Mouse (Mus musculus) MEL (cell line): ENCODE results near the gene Harbi1. TPM values are rescaled to one million over a fixed set of nuclear protein-coding genes. Genes with fewer than 3 reads are reported as not detected.

ENCODE experiments used
- DNase-seq: peaks from one replicate; pipeline ENCODE4 v3.0.0; 2011; ENCODE audit warnings: low read depth, low spot score
- H3K27ac ChIP-seq: 2 replicates; pipeline ENCODE4 v1.5.1; 2012; ENCODE audit warnings: low read depth, mild to moderate bottlenecking, control low read depth, low read length, moderate library complexity; ENCODE audit not compliant: control insufficient read depth
- H3K27me3 ChIP-seq, 2 experiments: fragments of 150-350 bp in 1 of 2; sonication (generic) in 1 of 2; 2 replicates each; pipeline ENCODE4 v1.6.1; 2012; ENCODE audit warnings: low read length in 2 of 2, mild to moderate bottlenecking in 2 of 2, improper control_type of control experiment in 1 of 2, moderate library complexity in 1 of 2; ENCODE audit not compliant: insufficient read depth in 2 of 2, control insufficient read depth in 1 of 2
- H3K36me3 ChIP-seq, 2 experiments: 2 replicates each; pipeline ENCODE4 v1.6.1; 2012 to 2014; ENCODE audit warnings: low read length in 2 of 2, improper control_type of control experiment in 1 of 2, inconsistent platforms in 1 of 2, mild to moderate bottlenecking in 1 of 2; ENCODE audit not compliant: insufficient read depth in 2 of 2, control insufficient read depth in 1 of 2
- H3K4me1 ChIP-seq, 2 experiments: fragments of 150-350 bp in 1 of 2; sonication (generic) in 1 of 2; 2 replicates each; pipeline ENCODE4 v1.6.1; 2012; ENCODE audit warnings: low read length in 2 of 2, improper control_type of control experiment in 1 of 2, mild to moderate bottlenecking in 1 of 2; ENCODE audit not compliant: insufficient read depth in 2 of 2, control insufficient read depth in 1 of 2
- H3K4me3 ChIP-seq, 2 experiments: fragments of 150-350 bp in 1 of 2; sonication (generic) in 1 of 2; 2 replicates each; pipeline ENCODE4 v1.5.1; 2012; ENCODE audit warnings: low read depth in 2 of 2, low read length in 2 of 2, mild to moderate bottlenecking in 2 of 2, moderate library complexity in 2 of 2, control low read depth in 1 of 2, improper control_type of control experiment in 1 of 2; ENCODE audit not compliant: control insufficient read depth in 1 of 2, insufficient read depth in 1 of 2
- H3K79me2 ChIP-seq: 2 replicates; pipeline ENCODE4 v1.6.1; 2012; ENCODE audit warnings: mild to moderate bottlenecking, low read length, moderate library complexity; ENCODE audit not compliant: control insufficient read depth, poor library complexity, insufficient read depth
- H3K9ac ChIP-seq: 2 replicates; pipeline ENCODE4 v1.6.1; 2012; ENCODE audit warnings: low read depth, mild to moderate bottlenecking, control low read depth, low read length, moderate library complexity; ENCODE audit not compliant: control insufficient read depth, poor library complexity, severe bottlenecking
- H3K9me3 ChIP-seq: fragments of 150-350 bp; sonication (generic); replicated peaks from 2 replicates; pipeline ENCODE4 v1.6.1; 2012; ENCODE audit warnings: mild to moderate bottlenecking, low read length, improper control_type of control experiment, moderate library complexity; ENCODE audit not compliant: insufficient read depth
- BHLHE40 ChIP-seq: IDR thresholded peaks from 2 replicates; pipeline ENCODE4 v1.6.1; 2012; ENCODE audit warnings: low read depth, mild to moderate bottlenecking, inconsistent platforms, low read length, improper control_type of control experiment, borderline replicate concordance
- CHD1 ChIP-seq: IDR thresholded peaks from 2 replicates; pipeline ENCODE4 v1.6.1; 2012; ENCODE audit warnings: low read depth, mild to moderate bottlenecking, inconsistent platforms, low read length, improper control_type of control experiment
- CHD2 ChIP-seq: IDR thresholded peaks from 2 replicates; pipeline ENCODE4 v1.6.1; 2011; ENCODE audit warnings: low read length, improper control_type of control experiment
- CTCF ChIP-seq, 3 experiments: IDR thresholded peaks in 2 of 3; conservative IDR thresholded peaks in 1 of 3; 2 replicates each; pipeline ENCODE4 v1.5.1; 2011 to 2012; ENCODE audit warnings: low read length in 3 of 3, low read depth in 2 of 3, mild to moderate bottlenecking in 2 of 3, improper control_type of control experiment in 1 of 3, inconsistent platforms in 1 of 3, mixed read lengths in 1 of 3, moderate library complexity in 1 of 3; ENCODE audit not compliant: control insufficient read depth in 1 of 3, insufficient read depth in 1 of 3, poor library complexity in 1 of 3, severe bottlenecking in 1 of 3
- E2F4 ChIP-seq: IDR thresholded peaks from 2 replicates; pipeline ENCODE4 v1.6.1; 2011; ENCODE audit warnings: low read depth, low read length, improper control_type of control experiment, borderline replicate concordance
- ETS1 ChIP-seq: IDR thresholded peaks from 2 replicates; pipeline ENCODE4 v1.6.1; 2012; ENCODE audit warnings: low read depth, mild to moderate bottlenecking, inconsistent platforms, low read length, improper control_type of control experiment, moderate library complexity
- JUND ChIP-seq: IDR thresholded peaks from 2 replicates; pipeline ENCODE4 v1.6.1; 2011; ENCODE audit warnings: low read depth, mild to moderate bottlenecking, improper control_type of control experiment, low read length
- MEF2A ChIP-seq: IDR thresholded peaks from 2 replicates; pipeline ENCODE4 v1.6.1; 2014; ENCODE audit warnings: low read depth, mild to moderate bottlenecking, inconsistent platforms, low read length, improper control_type of control experiment; ENCODE audit not compliant: poor library complexity, insufficient replicate concordance, severe bottlenecking; ENCODE audit errors: extremely low read depth
- MXI1 ChIP-seq: IDR thresholded peaks from 2 replicates; pipeline ENCODE4 v1.6.1; 2011; ENCODE audit warnings: mild to moderate bottlenecking, low read depth, low read length, improper control_type of control experiment
- MYB ChIP-seq: IDR thresholded peaks from 2 replicates; pipeline ENCODE4 v1.6.1; 2011; ENCODE audit warnings: mild to moderate bottlenecking, low read depth, low read length, improper control_type of control experiment
- MYC ChIP-seq: IDR thresholded peaks from 2 replicates; pipeline ENCODE4 v1.6.1; 2011; ENCODE audit warnings: low read depth, mild to moderate bottlenecking, low read length, improper control_type of control experiment, moderate library complexity
- NELFE ChIP-seq: IDR thresholded peaks from 2 replicates; pipeline ENCODE4 v1.6.1; 2011; ENCODE audit warnings: low read depth, low read length, improper control_type of control experiment
- NRF1 ChIP-seq: IDR thresholded peaks from 2 replicates; pipeline ENCODE4 v1.6.1; 2014; ENCODE audit warnings: low read depth, mild to moderate bottlenecking, inconsistent platforms, low read length, improper control_type of control experiment, moderate library complexity; ENCODE audit not compliant: poor library complexity, insufficient read depth, severe bottlenecking
- POLR2A ChIP-seq, 2 experiments: IDR thresholded peaks; 2 replicates each; pipeline ENCODE4 v1.6.1; 2011 to 2012; ENCODE audit warnings: low read length in 2 of 2, mild to moderate bottlenecking in 2 of 2, control low read depth in 1 of 2, improper control_type of control experiment in 1 of 2, low read depth in 1 of 2, moderate library complexity in 1 of 2; ENCODE audit not compliant: control insufficient read depth in 1 of 2, insufficient read depth in 1 of 2, poor library complexity in 1 of 2
- POLR2AphosphoS2 ChIP-seq: IDR thresholded peaks from 2 replicates; pipeline ENCODE4 v1.6.1; 2011; ENCODE audit warnings: low read length, improper control_type of control experiment
- SIN3A ChIP-seq: IDR thresholded peaks from 2 replicates; pipeline ENCODE4 v1.6.1; 2012; ENCODE audit warnings: low read length, improper control_type of control experiment, inconsistent platforms
- SMC3 ChIP-seq: IDR thresholded peaks from 2 replicates; pipeline ENCODE4 v1.6.1; 2011; ENCODE audit warnings: low read depth, low read length, improper control_type of control experiment
- TAL1 ChIP-seq: IDR thresholded peaks from 2 replicates; pipeline ENCODE4 v1.6.1; 2012; ENCODE audit warnings: mild to moderate bottlenecking, inconsistent platforms, low read length, moderate library complexity, mixed read lengths
- UBTF ChIP-seq: IDR thresholded peaks from 2 replicates; pipeline ENCODE4 v1.6.1; 2012; ENCODE audit warnings: low read depth, mild to moderate bottlenecking, inconsistent platforms, low read length, improper control_type of control experiment, moderate library complexity, borderline replicate concordance; ENCODE audit not compliant: insufficient read depth
- ZC3H11A ChIP-seq: IDR thresholded peaks from 2 replicates; pipeline ENCODE4 v1.6.1; 2012; ENCODE audit warnings: low read depth, mild to moderate bottlenecking, inconsistent platforms, low read length, improper control_type of control experiment
- ZMIZ1 ChIP-seq: IDR thresholded peaks from 2 replicates; pipeline ENCODE4 v1.6.1; 2012; ENCODE audit warnings: low read depth, mild to moderate bottlenecking, inconsistent platforms, low read length, improper control_type of control experiment, moderate library complexity
- ZNF384 ChIP-seq: IDR thresholded peaks from 2 replicates; pipeline ENCODE4 v1.6.1; 2012; ENCODE audit warnings: low read depth, mild to moderate bottlenecking, inconsistent platforms, low read length, improper control_type of control experiment
- polyA plus RNA-seq, 2 experiments: library from polyadenylated mRNA; stranded (reverse) in 1 of 2; unstranded in 1 of 2; fragments of >175 nt in 1 of 2; fragments of >200 nt in 1 of 2; gene quantifications; 2 replicates each; pipeline versions ENCODE4 v1.2.1 to v1.2.4; 2012; ENCODE audit warnings: low replicate concordance in 2 of 2, low read depth in 1 of 2; ENCODE audit not compliant: insufficient read length in 2 of 2, insufficient read depth in 1 of 2, missing spikeins in 1 of 2
- total RNA-seq: library from RNA; depleted of rRNA; stranded (reverse); fragments of 300-350 nt; gene quantifications from 2 replicates; pipeline ENCODE4 v1.2.3, GENCODE M21; 2012

The Harbi1 gene
- total and polyA plus RNA-seq, 3 experiments, result 7.8 to 8.2 TPM; not detected in 1

GRCm38 (mm10) chr2:91695436-91696224, 15.0 kb upstream of the Harbi1 start:
- H3K4me1 ChIP-seq, result no peaks in the 10 kb centered on the region
- no peaks in the 10 kb centered on the region for H3K36me3 ChIP-seq
- H3K27ac ChIP-seq, result no peak overlapping the region
- no peaks in the 10 kb centered on the region for H3K27me3 ChIP-seq
- DNase-seq, result no peak
- no peak overlapping the region for H3K9ac ChIP-seq
- no peak overlapping the region for H3K4me3 ChIP-seq
- no peaks in the 10 kb centered on the region for H3K79me2 ChIP-seq
- no peaks in the 10 kb centered on the region for H3K9me3 ChIP-seq
- TF ChIP-seq POLR2A (IDR thresholded peaks at IDR 0.05; ENCODE audit: control insufficient read depth in 1 of 2, insufficient read depth in 1 of 2, low read depth in 1 of 2, low read length in 2 of 2, poor library complexity in 1 of 2) (no peak), CHD1 (no peak), NELFE (no peak), UBTF (no peak), E2F4 (no peak)

GRCm38 (mm10) chr2:91696225-91696590, 14.4 kb upstream of the Harbi1 start:
- H3K27me3 ChIP-seq, result no peaks in the 10 kb centered on the region
- TF ChIP-seq MYC (no peak), CHD2 (no peak), BHLHE40 (no peak), POLR2A (IDR thresholded peaks at IDR 0.05; ENCODE audit: control insufficient read depth in 1 of 2, insufficient read depth in 1 of 2, low read depth in 1 of 2, low read length in 2 of 2, poor library complexity in 1 of 2) (no peak), NELFE (no peak), POLR2AphosphoS2 (no peak), SMC3 (no peak), CTCF (IDR thresholded peaks at IDR 0.05 in 2 of 3, conservative IDR thresholded peaks at IDR 0.05 in 1 of 3; ENCODE audit: control insufficient read depth in 1 of 3, insufficient read depth in 1 of 3, low read depth in 2 of 3, low read length in 3 of 3, poor library complexity in 1 of 3, severe bottlenecking in 1 of 3) (no peak), JUND (no peak), MEF2A (no peak)
- no peak for DNase-seq
- H3K36me3 ChIP-seq, result no peaks in the 10 kb centered on the region
- no peak overlapping the region for H3K4me3 ChIP-seq
- no peaks in the 10 kb centered on the region for H3K79me2 ChIP-seq
- no peaks in the 10 kb centered on the region for H3K9me3 ChIP-seq
- no peak overlapping the region for H3K9ac ChIP-seq
- H3K4me1 ChIP-seq, result no peaks in the 10 kb centered on the region
- no peak overlapping the region for H3K27ac ChIP-seq

GRCm38 (mm10) chr2:91699225-91699624, 11.4 kb upstream of the Harbi1 start:
- Histone ChIP-seq H3K79me2 (no peaks in the 10 kb centered on the region), H3K27ac (no peak overlapping the region), H3K27me3 (no peaks in the 10 kb centered on the region), H3K9ac (no peak overlapping the region), H3K9me3 (no peaks in the 10 kb centered on the region), H3K4me1 (no peaks in the 10 kb centered on the region), H3K4me3 (no peak overlapping the region), H3K36me3 (no peaks in the 10 kb centered on the region)
- TF ChIP-seq MYB, result no peak
- no peak for TF ChIP-seq MYC
- TF ChIP-seq BHLHE40, result no peak
- TF ChIP-seq CHD2, result no peak
- TF ChIP-seq TAL1, result no peak
- TF ChIP-seq ZMIZ1, result no peak
- TF ChIP-seq MEF2A, result no peak
- TF ChIP-seq MXI1, result no peak
- no peak for TF ChIP-seq ETS1
- no peak for TF ChIP-seq ZNF384
- TF ChIP-seq NRF1, result no peak
- TF ChIP-seq SIN3A, result no peak
- TF ChIP-seq ZC3H11A, result no peak
- DNase-seq, result no peak
